Mouse (Mus musculus) heart, embryonic 15.5 days (tissue): Measurements from ENCODE around the gene Asphd1. TPM values are rescaled to one million over a fixed set of nuclear protein-coding genes. Genes with fewer than 3 reads are reported as not detected.

Source experiments
- polyA plus RNA-seq: library from polyadenylated mRNA; unstranded; fragments of >200 nt; fragmentation: Nextera tagmentation; extraction: Ambion mirVana; gene quantifications from 2 replicates; pipeline ENCODE4 v1.2.1, GENCODE M21; 2015

Gene Asphd1
- polyA plus RNA-seq, 1 experiment from 2014 or later, result 0.08 TPM

Other genes starting within 250 kb of the Asphd1 start
- gene Coro1a, start 241.8 kb downstream of the Asphd1 start, polyA plus RNA-seq, result 13.5 and 71.8 TPM in 2 replicates
- 51.0 and 66.8 TPM in 2 replicates for gene Mapk3, start 190.0 kb downstream of the Asphd1 start, polyA plus RNA-seq
- gene Gdpd3, start 183.2 kb downstream of the Asphd1 start, polyA plus RNA-seq, result 1.2 and 1.3 TPM in 2 replicates
- 78.1 and 90.5 TPM in 2 replicates for gene Ypel3, start 172.6 kb downstream of the Asphd1 start, polyA plus RNA-seq
- gene Tbx6, start 168.1 kb downstream of the Asphd1 start, polyA plus RNA-seq, result 0.34 and 0.41 TPM in 2 replicates
- 120 and 149 TPM in 2 replicates for gene Ppp4c, start 157.1 kb downstream of the Asphd1 start, polyA plus RNA-seq
- gene Fam57b, start 151.9 kb downstream of the Asphd1 start, polyA plus RNA-seq, result 0.69 and 1.3 TPM in 2 replicates
- gene 4930451I11Rik, start 117.9 kb downstream of the Asphd1 start, polyA plus RNA-seq, result not detected in 2 replicates
- 0.53 TPM in 1 of 2 replicates, not detected in the other for gene Doc2a, start 102.2 kb downstream of the Asphd1 start, polyA plus RNA-seq
- gene Hirip3, start 87.6 kb downstream of the Asphd1 start, polyA plus RNA-seq, result 14.3 and 24.2 TPM in 2 replicates
- 50.4 and 56.9 TPM in 2 replicates for gene Ino80e, start 87.2 kb downstream of the Asphd1 start, polyA plus RNA-seq
- 29.0 and 36.4 TPM in 2 replicates for gene Taok2, start 64.9 kb downstream of the Asphd1 start, polyA plus RNA-seq
- gene Tmem219, start 26.7 kb downstream of the Asphd1 start, polyA plus RNA-seq, result 19.2 and 23.0 TPM in 2 replicates
- 12.3 and 14.8 TPM in 2 replicates for gene Kctd13, start 20.7 kb downstream of the Asphd1 start, polyA plus RNA-seq
- gene Sez6l2, start 981 bp upstream of the Asphd1 start, polyA plus RNA-seq, result 0.65 and 0.83 TPM in 2 replicates
- 67.4 and 86.6 TPM in 2 replicates for gene Cdipt, start 26.3 kb upstream of the Asphd1 start, polyA plus RNA-seq
- gene Cdiptos, start 26.5 kb upstream of the Asphd1 start, polyA plus RNA-seq, result 0.85 and 1.6 TPM in 2 replicates
- 14.5 and 18.1 TPM in 2 replicates for gene Mvp, start 65.0 kb upstream of the Asphd1 start, polyA plus RNA-seq
- gene Pagr1b, start 66.9 kb upstream of the Asphd1 start, polyA plus RNA-seq, result 0.74 TPM in 1 of 2 replicates, not detected in the other
- gene Pagr1a, start 67.8 kb upstream of the Asphd1 start, polyA plus RNA-seq, result 59.7 and 73.1 TPM in 2 replicates
- 15.7 and 16.6 TPM in 2 replicates for gene Gm42742, start 71.5 kb upstream of the Asphd1 start, polyA plus RNA-seq
- 1.9 and 4.1 TPM in 2 replicates for gene Prrt2, start 71.6 kb upstream of the Asphd1 start, polyA plus RNA-seq
- gene Maz, start 77.5 kb upstream of the Asphd1 start, polyA plus RNA-seq, result 35.6 and 53.7 TPM in 2 replicates
- gene Kif22, start 92.9 kb upstream of the Asphd1 start, polyA plus RNA-seq, result 67.5 and 81.9 TPM in 2 replicates
- not detected in 2 replicates for gene Zg16, start 137.7 kb upstream of the Asphd1 start, polyA plus RNA-seq
- gene AI467606, start 141.8 kb upstream of the Asphd1 start, polyA plus RNA-seq, result 1.6 and 6.7 TPM in 2 replicates
- gene Qprt, start 172.6 kb upstream of the Asphd1 start, polyA plus RNA-seq, result 1.8 and 2.6 TPM in 2 replicates
- gene Spn, start 188.2 kb upstream of the Asphd1 start, polyA plus RNA-seq, result 0.23 and 1.5 TPM in 2 replicates
- gene Cd2bp2, start 246.5 kb upstream of the Asphd1 start, polyA plus RNA-seq, result 35.4 and 42.5 TPM in 2 replicates